Mouse (Mus musculus): Measurements from ENCODE around the gene Bud31.
A peak's percentile ranks its signal among the peaks of the same experiment; 100 is the strongest.
"Not testable (repeated sequence)": the region's sequence is repeated elsewhere in the genome, so short reads cannot be mapped to it uniquely, and the experiment has no call there.

The Bud31 gene

GRCm38 (mm10) chr5:145139571-145140519 lies at the start of gene Bud31, which contains the start of gene Pdap1:
Gene Bud31 (plus strand): TSS chr5:145140362.
Gene Pdap1 (minus strand): TSS chr5:145140238.
- DNase-seq (ENCODE audit: low spot score in 2 of 2): peak; percentile 94 to 98

- DNase-seq (ENCODE audit: low spot score in 2 of 2): no peak
These were observed 44.0 kb upstream of the Bud31 start for GRCm38 (mm10) chr5:145096195-145096594.

GRCm38 (mm10) chr5:145098340-145098821 lies 41.8 kb upstream of the Bud31 start:
- no peak for DNase-seq (ENCODE audit: low spot score in 2 of 2)

- DNase-seq (ENCODE audit: low spot score in 2 of 2): no peak
These were observed 39.2 kb upstream of the Bud31 start for GRCm38 (mm10) chr5:145100960-145101359.

- DNase-seq (ENCODE audit: low spot score in 2 of 2): not testable (repeated sequence)
These were observed 38.7 kb upstream of the Bud31 start for GRCm38 (mm10) chr5:145101451-145101850.

- no peak for DNase-seq (ENCODE audit: low spot score in 2 of 2)
These were observed 37.5 kb upstream of the Bud31 start for GRCm38 (mm10) chr5:145102706-145103105.

GRCm38 (mm10) chr5:145104328-145104727 lies 35.8 kb upstream of the Bud31 start:
- DNase-seq (ENCODE audit: low spot score in 2 of 2): no peak

- DNase-seq (ENCODE audit: low spot score in 2 of 2): no peak
These were observed 34.4 kb upstream of the Bud31 start for GRCm38 (mm10) chr5:145105694-145106275.

GRCm38 (mm10) chr5:145110401-145110800 lies 29.8 kb upstream of the Bud31 start:
- no peak for DNase-seq (ENCODE audit: low spot score in 2 of 2)

GRCm38 (mm10) chr5:145112566-145112965 lies 27.6 kb upstream of the Bud31 start:
- no peak for DNase-seq (ENCODE audit: low spot score in 2 of 2)

GRCm38 (mm10) chr5:145113416-145113815 lies 26.7 kb upstream of the Bud31 start:
- no peak for DNase-seq (ENCODE audit: low spot score in 2 of 2)

GRCm38 (mm10) chr5:145114071-145114605 lies 26.0 kb upstream of the Bud31 start, which contains the start of gene Arpc1b:
Gene Arpc1b (plus strand): TSS chr5:145114215.
- peak; percentile 72 to 85 for DNase-seq (ENCODE audit: low spot score in 2 of 2)

- peak; percentile 71 to 85 for DNase-seq (ENCODE audit: low spot score in 2 of 2)
These were observed 25.3 kb upstream of the Bud31 start for GRCm38 (mm10) chr5:145114606-145115473.

GRCm38 (mm10) chr5:145115736-145116135 lies 24.4 kb upstream of the Bud31 start:
- DNase-seq (ENCODE audit: low spot score in 2 of 2): no peak

GRCm38 (mm10) chr5:145116316-145116715 lies 23.8 kb upstream of the Bud31 start:
- DNase-seq (ENCODE audit: low spot score in 2 of 2): peak in 1 of 2 experiments; percentile 29

GRCm38 (mm10) chr5:145116916-145117315 lies 23.2 kb upstream of the Bud31 start:
- DNase-seq (ENCODE audit: low spot score in 2 of 2): peak; percentile 68 to 89

- no peak for DNase-seq (ENCODE audit: low spot score in 2 of 2)
These were observed 22.2 kb upstream of the Bud31 start for GRCm38 (mm10) chr5:145118005-145118404.

GRCm38 (mm10) chr5:145118461-145118860 lies 21.7 kb upstream of the Bud31 start:
- DNase-seq (ENCODE audit: low spot score in 2 of 2): no peak

- no peak for DNase-seq (ENCODE audit: low spot score in 2 of 2)
These were observed 20.8 kb upstream of the Bud31 start for GRCm38 (mm10) chr5:145119385-145119784.

- DNase-seq (ENCODE audit: low spot score in 2 of 2): no peak
These were observed 19.2 kb upstream of the Bud31 start for GRCm38 (mm10) chr5:145120921-145121320.

GRCm38 (mm10) chr5:145123396-145123795 lies 16.8 kb upstream of the Bud31 start:
- DNase-seq (ENCODE audit: low spot score in 2 of 2): no peak
